In genomic region chr19:29294756-29295155, GRCm38 (mm10) we compare ENCODE assay signal across 25 mouse cellular contexts. TPM values are rescaled to one million over a fixed set of nuclear protein-coding genes. Genes with fewer than 3 reads are reported as not detected.
DNase-seq lines count a peak whose midpoint lies in the region; ATAC-seq and TF ChIP-seq lines count a peak whose summit lies in the region.
"Had no signal": no experiment of that assay in that cellular context is flagged by ENCODE, and none has a peak within 500 bp of the region (broad histone marks: within the 10 kb centered on the region; RNA-seq: fewer than 3 reads in every experiment).

No protein-coding gene starts in this region.

- TF ChIP-seq CTCF in C2C12 (IDR thresholded peaks at IDR 0.05; ENCODE audit: control insufficient read depth, insufficient read depth, insufficient read length): no peak

- H3ac ChIP-seq in C2C12 (ENCODE audit: control insufficient read depth, insufficient read length, low read depth): no peak overlapping the region
- no peak overlapping the region for H3ac ChIP-seq in myocyte (ENCODE audit: control insufficient read depth, insufficient read length)

- H3K27ac ChIP-seq in embryonic facial prominence, embryonic 14.5 days (replicated peaks; ENCODE audit: low read depth, low read length): no peak overlapping the region
- H3K27ac ChIP-seq: embryonic facial prominence, embryonic 15.5 days; forebrain, embryonic 12.5 days; forebrain, embryonic 15.5 days; heart, adult 2 months; heart, embryonic 10.5 days; hindbrain, embryonic 12.5 days; hindbrain, embryonic 15.5 days had no signal

- H3K79me2 ChIP-seq in C2C12 (ENCODE audit: control insufficient read depth, insufficient read depth) (no peaks in the 10 kb centered on the region), myocyte (ENCODE audit: control insufficient read depth, insufficient read depth) (no peaks in the 10 kb centered on the region)

- WGBS in embryonic facial prominence, embryonic 14.5 days: 33% methylated on average over 2 of the region's 2 CpGs

- H3K4me2 ChIP-seq in embryonic facial prominence, embryonic 14.5 days (ENCODE audit: low read depth, low read length): no peak overlapping the region
- H3K4me2 ChIP-seq in myocyte (ENCODE audit: low read depth): peak overlapping the region; percentile 37
- H3K4me2 ChIP-seq: embryonic facial prominence, embryonic 15.5 days; forebrain, embryonic 12.5 days; forebrain, embryonic 15.5 days; hindbrain, embryonic 12.5 days; hindbrain, embryonic 15.5 days had no signal

- H3K9ac ChIP-seq in embryonic facial prominence, embryonic 14.5 days (ENCODE audit: low read depth, low read length): no peak overlapping the region
- H3K9ac ChIP-seq: embryonic facial prominence, embryonic 15.5 days; forebrain, embryonic 12.5 days; forebrain, embryonic 15.5 days; hindbrain, embryonic 12.5 days; hindbrain, embryonic 15.5 days had no signal

- H3K79me3 ChIP-seq in C2C12 (ENCODE audit: low read depth): no peaks in the 10 kb centered on the region

- H3K27me3 ChIP-seq in C2C12 (ENCODE audit: control insufficient read depth, insufficient read depth, insufficient read length): no peaks in the 10 kb centered on the region
- H3K27me3 ChIP-seq in embryonic facial prominence, embryonic 14.5 days (replicated peaks; ENCODE audit: control insufficient read depth, insufficient read depth, low read length): no peaks in the 10 kb centered on the region
- H3K27me3 ChIP-seq in myocyte (ENCODE audit: control insufficient read depth, insufficient read depth, insufficient read length): no peaks in the 10 kb centered on the region
- H3K27me3 ChIP-seq: CH12.LX; embryonic facial prominence, embryonic 15.5 days; forebrain, embryonic 12.5 days; forebrain, embryonic 15.5 days; hindbrain, embryonic 12.5 days; hindbrain, embryonic 15.5 days had no signal

- no peak for TF ChIP-seq POLR2A in myocyte (IDR thresholded peaks at IDR 0.05; ENCODE audit: insufficient read length, low read depth)

- peak; percentile 44 for DNase-seq in 3T3-L1 (ENCODE audit: low read depth, low spot score)
- peak; percentile 48 for DNase-seq in embryonic facial prominence, embryonic 14.5 days (ENCODE audit: low spot score)
- no peak for DNase-seq in thymus, postnatal 0 days (ENCODE audit: low spot score)
- DNase-seq in spleen, adult 18-20 months: no peak
- DNase-seq: adrenal gland, postnatal 10 days; adrenal gland, postnatal 36 days; cerebellum, adult 18-20 months; cerebellum, adult 9-10 months; cerebellum, postnatal 14 days; gastrocnemius, postnatal 25 days; heart, adult 2 months had no signal

- H3K36me3 ChIP-seq in C2C12 (ENCODE audit: control insufficient read depth, insufficient read depth) (peaks cover 49% of the 10 kb centered on the region), myocyte (ENCODE audit: control insufficient read depth, insufficient read depth) (peaks cover 9% of the 10 kb centered on the region)
- peaks cover 61% of the 10 kb centered on the region for H3K36me3 ChIP-seq in embryonic facial prominence, embryonic 14.5 days (ENCODE audit: control insufficient read depth, insufficient read depth, low read length)

- no peaks in the 10 kb centered on the region; the same call in 1 of the 2 replicates for H3K4me1 ChIP-seq in embryonic facial prominence, embryonic 14.5 days (ENCODE audit: control insufficient read depth, insufficient read depth, low read length)
- H3K4me1 ChIP-seq: embryonic facial prominence, embryonic 15.5 days; forebrain, embryonic 12.5 days; forebrain, embryonic 15.5 days; hindbrain, embryonic 12.5 days; hindbrain, embryonic 15.5 days had no signal

- no peaks in the 10 kb centered on the region for H3K9me3 ChIP-seq in embryonic facial prominence, embryonic 14.5 days (ENCODE audit: control insufficient read depth, low read length)
- H3K9me3 ChIP-seq: embryonic facial prominence, embryonic 15.5 days; forebrain, embryonic 12.5 days; forebrain, embryonic 15.5 days; G1E; heart, embryonic 10.5 days; hindbrain, embryonic 12.5 days; hindbrain, embryonic 15.5 days had no signal

- H3K4me3 ChIP-seq in C2C12 (ENCODE audit: insufficient read depth, poor library complexity, severe bottlenecking): no peak overlapping the region
- no peak overlapping the region for H3K4me3 ChIP-seq in embryonic facial prominence, embryonic 14.5 days (ENCODE audit: low read depth, low read length)
- no peak overlapping the region for H3K4me3 ChIP-seq in myocyte
- H3K4me3 ChIP-seq: embryonic facial prominence, embryonic 15.5 days; erythroblast, embryonic 14.5 days; forebrain, embryonic 12.5 days; forebrain, embryonic 15.5 days; heart, adult 2 months; heart, embryonic 10.5 days; hindbrain, embryonic 12.5 days; hindbrain, embryonic 15.5 days had no signal

- no peak for ATAC-seq in embryonic facial prominence, embryonic 14.5 days (ENCODE audit: low read depth)
- ATAC-seq: activated CD4-positive, CD25-positive, alpha-beta regulatory T cell, adult 4 months; forebrain, embryonic 15.5 days; intestine, postnatal 0 days had no signal

TF ChIP-seq in C2C12, 6 proteins besides CTCF, POLR2A, EP300 and RAD21:
- TF ChIP-seq MYOD1 (IDR thresholded peaks at IDR 0.05; ENCODE audit: control insufficient read depth, insufficient read length, low read depth) (peak; percentile 94), USF1 (IDR thresholded peaks at IDR 0.05; ENCODE audit: low read depth) (no peak)
TF ChIP-seq in C2C12: peak in this region for 1.

TF ChIP-seq in myocyte, 11 proteins besides CTCF, POLR2A, EP300 and RAD21:
- peak; percentile 30 to 84 (median 84) for TF ChIP-seq MYOD1 (IDR thresholded peaks at IDR 0.05; ENCODE audit: control insufficient read depth in 1 of 3, insufficient read length in 2 of 3, low read depth in 2 of 3)
- no peak for TF ChIP-seq TCF3 (IDR thresholded peaks at IDR 0.05; ENCODE audit: insufficient read length, low read depth)

RNA-seq across cellular contexts. Expression of gene Insl6, which starts 30.4 kb away (rescaled TPM):
- polyA plus RNA-seq in C2C12 (2012; fragmentation: generic; extraction: Trizol) (0.41 TPM), myocyte (2012; fragmentation: generic; extraction: Trizol) (1.9 TPM)
- polyA plus RNA-seq in embryonic facial prominence, embryonic 14.5 days (2014; fragmentation: Nextera tagmentation; extraction: Ambion mirVana): 5.8 and 7.8 TPM in 2 replicates
- 13.5 and 15.1 TPM in 2 replicates for polyA plus RNA-seq in thymus, postnatal 0 days (2015; fragmentation: Nextera tagmentation; extraction: Ambion mirVana)
- polyA plus RNA-seq: erythroblast, embryonic 14.5 days had no signal

RNA-seq across cellular contexts. Expression of gene Rln1, which starts 39.7 kb away (rescaled TPM):
- polyA plus RNA-seq in C2C12 (2012; fragmentation: generic; extraction: Trizol) (0.05 TPM), myocyte (2012; fragmentation: generic; extraction: Trizol) (not detected)
- 0.60 and 0.96 TPM in 2 replicates for polyA plus RNA-seq in embryonic facial prominence, embryonic 14.5 days (2014; fragmentation: Nextera tagmentation; extraction: Ambion mirVana)
- 0.51 and 0.59 TPM in 2 replicates for polyA plus RNA-seq in thymus, postnatal 0 days (2015; fragmentation: Nextera tagmentation; extraction: Ambion mirVana)
- polyA plus RNA-seq: activated CD4-positive, CD25-positive, alpha-beta regulatory T cell, adult 4 months; erythroblast, embryonic 14.5 days; G1E; gonadal fat pad, adult 2 months; heart, adult 2 months; intestine, postnatal 0 days had no signal

RNA-seq across cellular contexts. Expression of gene Jak2, which starts 43.1 kb away (rescaled TPM):
- 4.3 TPM for polyA plus RNA-seq in C2C12 (2012; fragmentation: generic; extraction: Trizol)
- 15.3 and 16.2 TPM in 2 replicates for polyA plus RNA-seq in embryonic facial prominence, embryonic 14.5 days (2014; fragmentation: Nextera tagmentation; extraction: Ambion mirVana)
- 3.3 TPM for polyA plus RNA-seq in myocyte (2012; fragmentation: generic; extraction: Trizol)
- polyA plus RNA-seq in thymus, postnatal 0 days (2015; fragmentation: Nextera tagmentation; extraction: Ambion mirVana): 15.8 and 16.7 TPM in 2 replicates

Comparison
In these comparisons a context has a peak if more than half of its experiments do, and no peak if none do; other contexts are left out.
1. DNase-seq: peak in 3T3-L1 (single experiment) and embryonic facial prominence, embryonic 14.5 days (single experiment); none in thymus, postnatal 0 days (single experiment) and spleen, adult 18-20 months (0 of 2).